Mouse (Mus musculus): ENCODE results near the gene Litaf. TPM values are rescaled to one million over a fixed set of nuclear protein-coding genes. Genes with fewer than 3 reads are reported as not detected.

The Litaf gene
- total and polyA plus RNA-seq, 3 experiments = 97.5 to 178 (median 154) TPM

DNA sequence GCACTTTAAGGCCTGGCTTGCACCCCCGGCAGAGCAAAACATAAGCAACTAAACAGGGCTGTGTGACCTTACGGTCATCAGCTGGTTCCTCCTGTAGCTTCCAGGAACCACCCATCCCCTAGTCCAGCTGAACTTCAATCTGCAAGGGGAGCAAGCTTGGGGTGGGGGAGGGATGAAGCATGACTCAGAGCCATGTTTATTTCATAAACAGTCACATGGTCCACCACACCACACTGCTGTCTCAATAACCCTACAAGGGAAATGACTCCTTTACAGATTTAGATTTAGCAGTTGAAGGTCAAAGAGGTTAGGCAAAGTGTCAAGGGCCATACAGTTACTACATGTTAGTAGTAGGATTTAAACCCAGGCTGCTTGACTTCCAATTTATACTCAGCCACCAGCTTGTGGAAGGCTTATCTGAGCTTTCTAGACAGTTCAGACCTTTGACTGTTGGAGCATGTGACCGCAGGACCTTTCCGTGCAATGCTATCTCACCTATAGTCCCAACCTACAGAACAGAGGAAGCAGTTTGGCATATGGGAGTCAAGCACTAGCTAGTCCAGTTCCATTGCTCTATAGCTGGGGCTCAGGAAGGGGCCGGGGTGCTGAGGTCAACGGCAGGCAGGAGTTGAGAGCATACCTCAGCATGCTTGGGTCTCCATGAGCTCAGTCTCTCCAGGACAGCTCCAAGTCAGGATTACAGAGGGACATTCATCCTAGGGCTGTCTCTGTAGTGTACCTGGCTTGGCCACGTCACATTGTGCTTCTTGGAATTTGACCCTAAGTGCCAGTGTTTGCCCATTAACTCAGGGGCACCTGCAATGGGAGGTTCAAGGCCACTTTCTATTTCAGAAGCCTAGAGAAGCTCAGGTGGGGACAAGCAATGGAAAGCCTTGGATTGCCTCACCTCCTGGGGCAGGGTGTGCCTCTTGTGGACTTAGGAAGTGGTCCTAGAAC, 64.0 kb downstream of the Litaf start:
- Histone ChIP-seq H3K4me2 (ENCODE audit: insufficient read depth, low read depth, poor library complexity, severe bottlenecking) (no peak overlapping the region), H3K27ac (ENCODE audit: insufficient read depth, low read depth) (no peak overlapping the region), H3K9me3 (replicated peaks; ENCODE audit: low read length) (peaks cover 14% of the 10 kb centered on the region), H3K9ac (ENCODE audit: insufficient read depth, low read depth) (no peak overlapping the region), H3K4me1 (ENCODE audit: control insufficient read depth in 1 of 2, insufficient read depth in 2 of 2) (peaks cover 12 to 39% of the 10 kb centered on the region in 2 experiments), H3K27me3 (replicated peaks) (no peaks in the 10 kb centered on the region), H3K79me2 (replicated peaks; ENCODE audit: control insufficient read depth, extremely low read depth, insufficient read depth, poor library complexity, severe bottlenecking) (no peaks in the 10 kb centered on the region), H3K36me3 (replicated peaks in 1 of 2; ENCODE audit: control insufficient read depth in 1 of 2, insufficient read depth in 1 of 2, low read length in 1 of 2) (no peaks in the 10 kb centered on the region), H3K4me3 (replicated peaks in 1 of 3; ENCODE audit: low read depth in 2 of 3, low read length in 2 of 3, poor library complexity in 1 of 3) (no peak overlapping the region)
- DNase-seq (ENCODE audit: extremely low read depth) = no peak
- TF ChIP-seq ZKSCAN1 (IDR thresholded peaks at IDR 0.05; ENCODE audit: borderline replicate concordance, low read depth, low read length) (no peak), SMC3 (IDR thresholded peaks at IDR 0.05; ENCODE audit: low read depth, low read length) (no peak), ELF1 (IDR thresholded peaks at IDR 0.05; ENCODE audit: low read depth, low read length) (no peak), TBP (conservative IDR thresholded peaks at IDR 0.05; ENCODE audit: low read depth, low read length) (no peak), MYC (IDR thresholded peaks at IDR 0.05; ENCODE audit: low read depth, low read length) (no peak), POLR2AphosphoS2 (IDR thresholded peaks at IDR 0.05; ENCODE audit: low read depth, low read length) (no peak), BHLHE40 (IDR thresholded peaks at IDR 0.05; ENCODE audit: low read depth, low read length) (no peak), MAZ (IDR thresholded peaks at IDR 0.05; ENCODE audit: low read depth, low read length) (no peak), EP300 (IDR thresholded peaks at IDR 0.05; ENCODE audit: low read length) (no peak), MXI1 (IDR thresholded peaks at IDR 0.05; ENCODE audit: low read depth, low read length) (no peak), JUN (IDR thresholded peaks at IDR 0.05; ENCODE audit: insufficient read depth, low read depth, low read length) (no peak), MAX (IDR thresholded peaks at IDR 0.05; ENCODE audit: low read length) (no peak), JUND (conservative IDR thresholded peaks at IDR 0.05; ENCODE audit: low read depth, low read length) (no peak), TCF12 (IDR thresholded peaks at IDR 0.05; ENCODE audit: low read depth, low read length) (no peak), NRF1 (IDR thresholded peaks at IDR 0.05; ENCODE audit: low read depth, low read length) (no peak), IRF4 (IDR thresholded peaks at IDR 0.05; ENCODE audit: low read depth, low read length) (no peak), SIN3A (IDR thresholded peaks at IDR 0.05; ENCODE audit: low read length) (no peak)
- in situ Hi-C loops (cut with MboI; ENCODE audit: low pct_ligation_motif_present, low pct_unique_long_range_greater_than_20kb, low sequenced_read_pairs) (no loop called here), dilution Hi-C loops (cut with MboI; ENCODE audit: extremely low pct_ligation_motif_present, extremely low pct_unique_long_range_greater_than_20kb, low sequenced_read_pairs) (no loop called here)

- dilution Hi-C loops (cut with MboI; ENCODE audit: extremely low pct_ligation_motif_present, extremely low pct_unique_long_range_greater_than_20kb, low sequenced_read_pairs) = no loop called here
Measured at GRCm38 (mm10) chr16:10999809-11000208, 66.1 kb downstream of the Litaf start.

More at GRCm38 (mm10) chr16:10999809-11000208, 66.1 kb downstream of the Litaf start:
- no peak overlapping the region for H3K4me2 ChIP-seq (ENCODE audit: insufficient read depth, low read depth, poor library complexity, severe bottlenecking)
- no peak overlapping the region for H3K27ac ChIP-seq (ENCODE audit: insufficient read depth, low read depth)
- H3K4me3 ChIP-seq (replicated peaks in 1 of 3; ENCODE audit: low read depth in 2 of 3, low read length in 2 of 3, poor library complexity in 1 of 3) = no peak overlapping the region
- no peaks in the 10 kb centered on the region for H3K36me3 ChIP-seq (replicated peaks in 1 of 2; ENCODE audit: control insufficient read depth in 1 of 2, insufficient read depth in 1 of 2, low read length in 1 of 2)
- H3K9ac ChIP-seq (ENCODE audit: insufficient read depth, low read depth) = no peak overlapping the region
- no peaks in the 10 kb centered on the region for H3K79me2 ChIP-seq (replicated peaks; ENCODE audit: control insufficient read depth, extremely low read depth, insufficient read depth, poor library complexity, severe bottlenecking)
- DNase-seq (ENCODE audit: extremely low read depth) = no peak
- peaks cover 10 to 32% of the 10 kb centered on the region in 2 experiments for H3K4me1 ChIP-seq (ENCODE audit: control insufficient read depth in 1 of 2, insufficient read depth in 2 of 2)
- in situ Hi-C loops (cut with MboI; ENCODE audit: low pct_ligation_motif_present, low pct_unique_long_range_greater_than_20kb, low sequenced_read_pairs) = no loop called here
- peaks cover 13% of the 10 kb centered on the region for H3K9me3 ChIP-seq (replicated peaks; ENCODE audit: low read length)
- no peak for TF ChIP-seq SIN3A (IDR thresholded peaks at IDR 0.05; ENCODE audit: low read length)
- no peak for TF ChIP-seq ZC3H11A (IDR thresholded peaks at IDR 0.05; ENCODE audit: low read depth, low read length)
- no peak for TF ChIP-seq HCFC1 (IDR thresholded peaks at IDR 0.05; ENCODE audit: low read depth, low read length)
- TF ChIP-seq MYC (IDR thresholded peaks at IDR 0.05; ENCODE audit: low read depth, low read length) = no peak
- TF ChIP-seq USF1 (IDR thresholded peaks at IDR 0.05; ENCODE audit: low read depth, low read length) = no peak
- TF ChIP-seq USF2 (conservative IDR thresholded peaks at IDR 0.05; ENCODE audit: low read depth, low read length) = no peak
- TF ChIP-seq NRF1 (IDR thresholded peaks at IDR 0.05; ENCODE audit: low read depth, low read length) = no peak
- no peaks in the 10 kb centered on the region for H3K27me3 ChIP-seq (replicated peaks)
